Mouse (Mus musculus) natural killer cell, adult 2 months (primary cell): ENCODE measurements around the gene Sec61a2.

Experiments
- DNase-seq, 2 experiments: peaks; one replicate each; pipeline ENCODE4 v3.0.0; 2022; ENCODE audit warnings: low spot score in 2 of 2

Gene Sec61a2

DNA sequence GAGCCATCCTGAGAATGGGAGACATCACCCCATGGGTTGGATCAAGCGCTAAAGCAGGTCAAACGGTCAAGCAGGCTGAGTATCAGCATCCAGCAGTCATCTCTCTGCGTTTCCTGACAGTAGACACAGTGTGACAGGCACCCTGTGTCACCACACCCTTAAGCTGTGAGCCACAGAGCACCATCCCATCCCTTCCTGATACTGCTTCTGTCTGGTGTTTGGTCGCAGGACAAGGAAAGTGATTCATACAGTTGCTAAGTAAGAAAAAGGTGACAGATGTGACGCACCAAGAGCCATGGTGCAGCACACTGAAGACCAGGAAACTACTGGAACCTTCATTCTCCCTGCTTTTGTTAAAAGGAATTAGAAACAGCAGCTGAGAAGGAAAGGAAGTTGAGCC, 6.4 kb downstream of the Sec61a2 start:
- DNase-seq: peak; percentile 12 to 45

GRCm38 (mm10) chr2:5877446-5877845, 17.8 kb downstream of the Sec61a2 start:
- no peak for DNase-seq

DNA sequence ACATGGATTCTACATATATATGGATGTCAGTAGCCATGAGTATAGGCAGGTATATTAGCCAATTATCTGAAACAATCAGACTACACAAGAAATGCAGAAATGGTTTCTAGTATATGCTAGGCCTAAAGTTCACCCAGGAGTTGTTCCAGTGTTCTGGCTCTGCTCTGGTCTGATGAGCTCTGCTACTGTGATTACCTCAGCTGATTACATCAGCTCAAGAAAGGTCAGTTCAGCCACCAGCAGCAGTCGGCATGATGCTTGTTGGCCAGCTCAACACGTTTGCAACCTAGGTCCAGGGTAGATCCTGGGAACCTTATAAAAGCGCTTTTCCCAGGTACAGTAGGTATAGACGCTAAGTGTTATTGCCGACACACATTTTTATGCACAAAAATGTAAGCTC, 25.5 kb downstream of the Sec61a2 start:
- no peak for DNase-seq

- no peak for DNase-seq
These were observed 27.6 kb downstream of the Sec61a2 start for GRCm38 (mm10) chr2:5867681-5868080.

- DNase-seq: no peak
These were observed 32.4 kb downstream of the Sec61a2 start, which contains the start of gene Gm13199 for GRCm38 (mm10) chr2:5862834-5863233. TSS of gene Gm13199 (minus strand) at chr2:5862934.

GRCm38 (mm10) chr2:5851866-5852265, 43.4 kb downstream of the Sec61a2 start:
- no peak for DNase-seq

- DNase-seq: no peak
These were observed 44.1 kb downstream of the Sec61a2 start for GRCm38 (mm10) chr2:5851116-5851515.

DNA sequence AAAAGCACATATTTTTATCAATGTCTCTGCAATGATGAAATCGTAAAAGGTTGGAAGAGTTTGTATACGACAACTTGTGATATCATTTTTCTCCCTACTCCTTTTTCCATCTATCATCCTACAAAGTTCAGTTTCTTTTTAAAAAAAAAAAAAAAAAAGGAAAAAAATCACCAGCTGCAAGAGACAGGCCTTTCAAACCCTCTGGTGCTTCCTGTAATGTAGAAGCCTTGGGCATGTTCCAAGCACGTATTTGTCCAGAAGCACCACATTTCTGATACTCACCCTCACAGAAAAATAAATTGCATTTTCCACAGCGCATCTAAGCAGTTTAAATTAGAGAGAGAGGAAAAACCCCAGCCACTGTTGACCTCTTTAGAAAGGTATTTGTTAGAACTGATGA, 49.4 kb downstream of the Sec61a2 start:
- DNase-seq: no peak

DNA sequence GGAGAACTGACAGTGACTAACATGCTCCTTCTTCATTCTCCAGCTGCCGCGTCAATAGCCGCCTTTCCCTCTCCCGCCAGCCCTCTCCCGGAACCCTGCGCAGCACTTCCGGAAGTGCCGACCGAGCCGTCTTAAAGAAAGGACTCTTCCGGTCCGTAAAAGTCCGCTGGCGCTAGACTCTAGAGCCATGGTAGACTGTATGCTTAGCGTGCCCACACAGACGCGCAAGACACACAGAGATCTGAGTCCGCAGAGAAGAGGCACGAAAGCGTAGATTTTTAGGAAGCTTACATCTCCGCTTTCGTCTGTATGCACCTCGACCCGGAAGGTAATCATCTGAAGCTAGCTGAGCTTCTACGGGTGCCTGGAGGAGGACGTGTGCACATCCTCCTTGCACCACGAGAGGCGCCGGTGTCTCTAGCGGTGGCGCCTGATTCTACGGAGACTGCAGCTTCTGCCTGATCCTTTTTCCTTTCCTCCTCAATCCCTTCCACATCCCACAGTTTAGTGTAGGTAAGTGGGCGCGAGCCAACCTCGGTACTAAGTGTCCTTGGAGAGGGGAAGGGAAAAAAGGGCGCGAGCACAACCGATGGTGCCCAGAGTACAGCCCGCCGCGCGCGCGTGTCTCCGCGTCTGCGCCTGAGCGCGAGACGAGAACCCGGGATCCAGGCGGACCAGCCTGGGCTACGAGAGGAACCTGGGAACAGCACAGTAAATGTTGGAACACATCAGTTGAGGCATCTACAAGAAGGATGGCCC, 50.2 kb downstream of the Sec61a2 start, which contains the start of the genes Nudt5 and Cdc123:
TSS of gene Nudt5 (plus strand) at position 147 of the 759 bp plus-strand sequence.
TSS of gene Cdc123 (minus strand) at position 292 of the 759 bp plus-strand sequence.
- peak; percentile 83 to 88 for DNase-seq

- no peak for DNase-seq
These were observed 50.9 kb downstream of the Sec61a2 start for GRCm38 (mm10) chr2:5844181-5844872.

GRCm38 (mm10) chr2:5840815-5841214, 54.4 kb downstream of the Sec61a2 start:
- DNase-seq: no peak

- DNase-seq: no peak
These were observed 69.8 kb downstream of the Sec61a2 start for GRCm38 (mm10) chr2:5825265-5825913.

DNA sequence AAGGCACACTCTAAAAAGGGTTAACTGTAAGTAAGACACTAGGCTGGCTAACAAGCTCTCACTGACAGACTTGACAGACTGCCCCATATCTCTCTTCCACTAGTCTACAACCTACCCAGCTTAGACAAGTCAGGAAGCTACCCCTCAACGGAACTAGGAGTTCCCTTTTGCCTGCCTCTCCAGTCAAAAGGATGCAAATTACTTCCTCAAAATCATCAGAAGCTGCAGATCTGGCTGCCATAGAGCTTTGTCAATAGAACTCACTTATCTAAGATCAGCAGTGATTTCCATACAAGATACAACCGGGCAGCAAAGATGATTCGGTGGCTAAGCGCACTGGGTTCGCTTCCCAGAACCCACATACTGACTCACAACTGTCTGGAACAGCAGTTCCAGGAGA, 70.5 kb downstream of the Sec61a2 start:
- DNase-seq: no peak

DNA sequence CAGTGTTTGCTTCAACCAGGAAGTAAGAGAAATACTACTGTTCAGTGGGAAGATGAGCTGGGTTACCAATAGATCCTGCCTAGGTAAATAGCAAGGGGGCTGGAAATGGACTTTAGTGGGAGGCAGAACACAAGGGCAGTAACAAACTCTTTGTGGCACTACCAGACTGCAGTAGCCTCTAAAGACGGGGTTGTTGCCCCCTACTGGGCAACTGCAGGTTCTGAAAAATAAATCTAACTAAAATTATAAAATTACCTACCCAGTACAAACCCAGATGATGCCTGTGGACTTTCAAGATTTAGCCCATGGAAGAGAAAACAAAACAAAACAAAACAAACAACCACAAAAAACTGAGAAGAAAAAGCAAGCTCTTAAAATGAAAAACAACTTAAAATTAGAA, 71.0 kb downstream of the Sec61a2 start:
- no peak for DNase-seq

GRCm38 (mm10) chr2:5822449-5822848, 72.8 kb downstream of the Sec61a2 start:
- no peak for DNase-seq

DNA sequence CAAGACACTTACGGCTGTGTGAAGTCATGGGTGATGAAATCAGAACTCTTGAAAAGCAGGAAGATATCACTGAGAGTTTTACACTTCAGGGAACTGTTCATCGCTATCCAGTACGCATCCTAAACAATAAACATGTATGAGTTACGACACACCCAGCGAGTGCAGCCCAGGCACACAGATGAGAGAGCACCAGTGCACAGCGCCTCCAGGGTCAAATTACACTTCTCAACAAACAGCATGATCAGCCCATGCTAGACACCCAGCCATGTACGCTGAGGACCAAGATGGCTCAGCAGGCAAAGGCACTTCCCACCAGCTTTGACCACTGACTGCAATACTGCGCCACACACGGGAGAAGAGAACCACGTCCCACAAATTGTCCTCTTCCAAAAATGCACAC, 74.0 kb downstream of the Sec61a2 start:
- DNase-seq: no peak
